Mouse (Mus musculus) forebrain, embryonic 12.5 days (tissue): ENCODE measurements around the gene Slc15a2. TPM values are rescaled to one million over a fixed set of nuclear protein-coding genes. Genes with fewer than 3 reads are reported as not detected.
A peak's percentile ranks its signal among the peaks of the same experiment; 100 is the strongest.

Source experiments
- ATAC-seq: fragments of 200-750 bp; cut with Nextera tagmentation; 2 replicates; pipeline ENCODE4 v1.8.0; 2017; ENCODE audit warnings: moderate TSS enrichment; ENCODE audit not compliant: low FRiP score
- H3K27ac ChIP-seq: fragments of 300-500 bp; sonication (generic); 2 replicates; pipeline ENCODE4 v1.5.1; 2016; ENCODE audit warnings: mild to moderate bottlenecking
- H3K27me3 ChIP-seq: fragments of 300-500 bp; sonication (generic); 2 replicates; pipeline ENCODE4 v1.6.1; 2016; ENCODE audit warnings: mild to moderate bottlenecking
- H3K36me3 ChIP-seq: fragments of 300-500 bp; sonication (generic); replicated peaks from 2 replicates; pipeline ENCODE4 v1.6.1; 2016; ENCODE audit warnings: mild to moderate bottlenecking
- H3K4me1 ChIP-seq: fragments of 300-500 bp; sonication (generic); 2 replicates; pipeline ENCODE4 v1.6.1; 2016
- H3K4me2 ChIP-seq: fragments of 300-500 bp; sonication (generic); 2 replicates; pipeline ENCODE4 v1.6.1; 2016; ENCODE audit warnings: mild to moderate bottlenecking, moderate library complexity
- H3K4me3 ChIP-seq: fragments of 300-500 bp; sonication (generic); replicated peaks from 2 replicates; pipeline ENCODE4 v1.5.1; 2016; ENCODE audit warnings: mild to moderate bottlenecking
- H3K9ac ChIP-seq: fragments of 300-500 bp; sonication (generic); 2 replicates; pipeline ENCODE4 v1.6.1; 2016; ENCODE audit warnings: mild to moderate bottlenecking
- H3K9me3 ChIP-seq: fragments of 300-500 bp; sonication (generic); 2 replicates; pipeline ENCODE4 v1.6.1; 2016
- WGBS: fragments of 180-500 bp; shearing (Covaris S2); methylation state at CpG from one replicate; pipeline ENCODE4 v1.1.7; 2016; 5-methylcytosine and 5-hydroxymethylcytosine counted together
- polyA plus RNA-seq: library from polyadenylated mRNA; unstranded; fragments of >200 nt; fragmentation: Nextera tagmentation; extraction: Ambion mirVana; gene quantifications from 2 replicates; pipeline ENCODE4 v1.2.1, GENCODE M21; 2016

Slc15a2 gene
- polyA plus RNA-seq, 1 experiment from 2014 or later: 4.9 TPM

DNA sequence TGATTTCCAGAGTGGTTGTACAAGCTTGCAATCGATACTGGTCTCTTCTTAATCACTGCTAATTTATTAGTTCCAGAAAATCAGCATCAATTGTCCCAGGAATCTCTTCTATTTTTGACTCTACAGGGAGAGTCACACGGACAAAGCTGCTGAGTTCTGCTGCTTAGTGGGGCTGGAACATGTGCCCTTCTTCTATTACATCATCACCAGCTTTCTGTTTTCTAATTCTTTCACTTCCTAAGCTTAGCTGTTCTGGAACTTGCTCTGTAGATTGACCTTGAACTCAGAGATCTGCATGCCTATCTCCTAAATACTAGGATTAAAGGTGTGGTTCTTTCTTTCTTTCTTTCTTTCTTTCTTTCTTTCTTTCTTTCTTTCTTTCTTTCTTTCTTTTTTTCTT is 13.6 kb upstream of the Slc15a2 start:
- Histone ChIP-seq H3K4me3 (no peak overlapping the region), H3K4me2 (no peak overlapping the region), H3K36me3 (no peaks in the 10 kb centered on the region), H3K4me1 (no peaks in the 10 kb centered on the region), H3K27me3 (no peaks in the 10 kb centered on the region), H3K9ac (no peak overlapping the region), H3K27ac (no peak overlapping the region), H3K9me3 (no peaks in the 10 kb centered on the region)
- WGBS: 87% methylated on average over 2 of the region's 2 CpGs
- ATAC-seq: no peak

DNA sequence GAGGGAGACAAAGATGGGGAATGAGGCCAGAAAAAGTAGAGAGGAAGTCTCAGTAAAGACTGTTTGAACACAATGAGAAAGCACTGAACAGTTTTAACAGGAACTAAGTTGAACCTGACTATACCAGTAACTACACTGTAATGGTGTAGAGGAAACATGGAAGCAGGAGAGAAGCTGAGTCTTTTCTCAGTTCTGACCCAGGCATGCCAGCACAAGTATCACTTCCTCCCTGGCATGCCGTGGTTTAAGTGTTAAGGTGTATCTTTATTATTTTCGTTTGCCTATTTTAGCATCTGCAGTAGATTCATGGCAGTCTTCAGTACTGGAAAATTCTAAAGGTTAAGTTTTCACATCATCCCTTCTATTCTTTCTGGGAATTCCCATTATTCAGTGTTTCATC is 10.2 kb upstream of the Slc15a2 start:
- H3K4me2 ChIP-seq: no peak overlapping the region
- H3K27me3 ChIP-seq: no peaks in the 10 kb centered on the region
- no peaks in the 10 kb centered on the region for H3K4me1 ChIP-seq
- no peak for ATAC-seq
- no peaks in the 10 kb centered on the region for H3K9me3 ChIP-seq
- WGBS: 90% methylated on average over 2 of the region's 2 CpGs
- no peaks in the 10 kb centered on the region for H3K36me3 ChIP-seq
- no peak overlapping the region for H3K27ac ChIP-seq
- no peak overlapping the region for H3K9ac ChIP-seq
- no peak overlapping the region for H3K4me3 ChIP-seq

DNA sequence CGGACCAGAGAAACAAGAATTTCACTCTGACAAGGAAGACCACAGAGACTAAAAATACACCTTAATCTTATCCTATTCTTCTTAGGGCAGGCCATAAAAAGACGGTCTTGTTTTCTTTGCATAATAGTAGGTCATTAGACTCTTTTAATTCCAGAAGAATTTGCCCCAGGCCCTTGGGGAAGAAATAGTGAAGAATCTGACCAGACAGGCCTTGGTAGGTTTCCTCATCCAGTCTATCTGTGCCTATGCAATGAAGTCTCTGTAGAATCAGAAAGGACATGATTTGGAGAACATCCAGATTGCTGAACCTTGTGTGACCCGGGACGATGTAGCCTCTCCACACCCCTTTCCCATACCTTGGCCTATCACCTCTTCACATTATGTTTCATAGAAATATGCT is 5.4 kb upstream of the Slc15a2 start:
- no peaks in the 10 kb centered on the region for H3K36me3 ChIP-seq
- no peak for ATAC-seq
- 87% methylated on average over 4 of the region's 4 CpGs for WGBS

DNA sequence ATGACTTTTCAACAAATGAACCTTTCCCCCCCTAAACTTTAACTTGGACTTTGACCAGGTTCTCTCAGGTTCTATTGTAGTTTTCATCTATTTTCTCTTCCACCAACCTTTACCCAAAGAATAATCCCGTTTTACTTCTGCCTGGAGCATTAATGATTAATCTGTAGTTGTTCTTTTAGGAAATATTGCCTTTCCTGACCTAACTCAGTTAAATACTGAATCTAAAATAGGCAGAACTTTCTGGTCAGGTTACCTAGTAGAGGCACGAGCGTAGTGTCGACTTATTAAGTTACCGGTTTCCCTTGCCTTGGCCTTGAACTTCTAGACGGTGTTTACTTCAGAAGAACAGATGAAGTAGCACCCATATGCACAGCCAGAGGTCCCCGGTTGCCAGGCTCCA is 1.7 kb upstream of the Slc15a2 start:
- WGBS: 93% methylated on average over 7 of the region's 7 CpGs
- Histone ChIP-seq H3K4me2 (no peak overlapping the region), H3K36me3 (no peaks in the 10 kb centered on the region), H3K4me1 (peaks cover 6% of the 10 kb centered on the region; the same call in 1 of the 2 replicates), H3K27me3 (no peaks in the 10 kb centered on the region), H3K27ac (no peak overlapping the region), H3K9ac (no peak overlapping the region), H3K9me3 (no peaks in the 10 kb centered on the region), H3K4me3 (no peak overlapping the region)
- no peak for ATAC-seq

More for the DNA sequence above, 5.4 kb upstream of the Slc15a2 start:
- no peaks in the 10 kb centered on the region for H3K4me1 ChIP-seq
- no peak overlapping the region for H3K27ac ChIP-seq
- H3K9ac ChIP-seq: no peak overlapping the region
- no peak overlapping the region for H3K4me3 ChIP-seq
- no peaks in the 10 kb centered on the region for H3K9me3 ChIP-seq
- H3K4me2 ChIP-seq: no peak overlapping the region
- H3K27me3 ChIP-seq: no peaks in the 10 kb centered on the region

DNA sequence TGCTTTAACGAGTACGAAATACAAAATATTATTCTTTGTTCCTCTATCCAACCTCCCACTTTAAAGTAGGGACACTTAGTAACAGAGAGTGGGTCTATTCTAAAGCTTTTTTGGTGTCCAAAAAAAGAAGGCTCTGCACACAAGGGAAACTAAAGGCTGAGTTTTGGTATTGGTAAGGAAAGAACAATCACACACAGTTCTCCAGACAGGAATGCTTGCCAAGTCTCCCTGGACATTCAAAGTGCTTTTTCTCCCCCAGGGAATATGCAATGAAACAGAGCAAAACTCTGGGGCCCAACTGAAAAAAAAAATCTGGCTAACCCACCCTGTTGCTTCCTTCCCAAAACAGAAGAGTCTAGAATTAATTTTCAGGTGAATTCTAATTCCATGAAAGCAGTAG is 616 bp downstream of the Slc15a2 start:
- Histone ChIP-seq H3K27ac (0 out of 2 replicates have a peak overlapping the region, but pooled peaks have one; percentile 6), H3K27me3 (no peaks in the 10 kb centered on the region), H3K4me3 (no peak overlapping the region), H3K4me2 (peak overlapping the region; percentile 26; the same call in 1 of the 2 replicates), H3K9ac (no peak overlapping the region), H3K9me3 (no peaks in the 10 kb centered on the region), H3K4me1 (peaks cover 6% of the 10 kb centered on the region; the same call in 1 of the 2 replicates), H3K36me3 (no peaks in the 10 kb centered on the region)
- 84% methylated on average over 2 of the region's 2 CpGs for WGBS
- ATAC-seq: no peak

DNA sequence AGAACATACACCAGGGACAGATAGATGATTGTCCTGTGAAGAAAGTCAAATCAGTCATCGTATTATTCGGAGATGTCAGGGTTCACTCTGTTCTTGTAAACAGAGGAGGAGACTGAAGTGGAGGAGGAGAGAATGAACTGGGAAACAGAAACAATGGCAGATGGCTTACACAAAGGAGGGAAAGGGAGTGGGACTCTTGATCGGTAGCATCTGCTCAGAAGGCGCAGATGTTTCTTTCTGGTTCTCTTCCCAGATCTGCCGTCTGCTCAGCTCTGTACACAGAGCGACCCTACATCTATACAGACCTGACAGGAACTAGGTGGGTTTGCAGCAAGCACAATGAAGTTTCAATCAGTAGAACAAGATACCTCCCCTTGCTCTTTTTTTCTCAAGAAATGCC is 9.1 kb downstream of the Slc15a2 start:
- Histone ChIP-seq H3K36me3 (no peaks in the 10 kb centered on the region), H3K9me3 (no peaks in the 10 kb centered on the region), H3K4me2 (no peak overlapping the region), H3K27ac (no peak overlapping the region), H3K27me3 (no peaks in the 10 kb centered on the region), H3K4me1 (no peaks in the 10 kb centered on the region), H3K4me3 (no peak overlapping the region), H3K9ac (no peak overlapping the region)
- WGBS: 84% methylated on average over 6 of the region's 6 CpGs
- no peak for ATAC-seq

DNA sequence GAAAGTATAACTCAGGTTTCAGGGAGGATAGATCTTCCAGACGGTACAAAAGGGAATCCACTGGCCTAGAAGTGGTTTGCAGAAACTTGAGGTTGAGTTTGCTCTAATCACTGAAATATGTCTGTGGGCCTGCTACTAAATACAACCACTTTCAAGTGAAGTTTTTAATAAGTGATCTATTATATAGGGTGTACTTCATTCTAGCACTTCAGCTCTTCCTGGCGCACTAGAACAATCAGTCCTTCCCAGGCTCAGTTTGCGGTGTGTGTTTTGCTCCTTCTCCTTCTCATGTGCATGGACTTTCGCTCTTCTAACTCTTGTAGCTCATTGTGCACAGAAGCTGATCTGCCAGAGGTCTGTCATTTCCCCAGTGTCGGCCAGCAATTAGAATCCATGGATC is 11.8 kb downstream of the Slc15a2 start:
- no peak for ATAC-seq
- H3K27me3 ChIP-seq: no peaks in the 10 kb centered on the region
- WGBS: 92% methylated on average over 5 of the region's 5 CpGs

DNA sequence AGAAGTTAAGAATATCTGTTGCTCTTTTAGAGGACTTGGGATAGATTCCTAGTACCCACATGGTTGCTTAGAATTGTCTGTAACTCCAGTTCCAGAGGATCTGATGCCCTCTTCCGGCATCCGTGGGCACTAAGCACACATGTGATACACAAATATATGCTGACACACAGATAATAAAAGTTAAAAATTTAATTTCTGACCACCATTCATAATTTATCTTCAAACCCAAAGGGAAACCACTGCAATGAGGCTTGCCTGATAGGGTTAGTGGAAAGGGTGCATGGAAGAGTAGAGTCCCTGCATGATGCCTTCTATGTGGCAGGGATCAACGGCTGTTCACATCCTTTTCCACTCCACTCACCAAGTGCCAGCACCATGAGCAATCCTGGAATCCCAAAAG is 13.1 kb downstream of the Slc15a2 start:
- Histone ChIP-seq H3K27me3 (no peaks in the 10 kb centered on the region), H3K4me1 (no peaks in the 10 kb centered on the region), H3K9ac (no peak overlapping the region), H3K4me2 (no peak overlapping the region), H3K36me3 (no peaks in the 10 kb centered on the region), H3K27ac (no peak overlapping the region), H3K4me3 (no peak overlapping the region), H3K9me3 (no peaks in the 10 kb centered on the region)
- 85% methylated on average over 3 of the region's 3 CpGs for WGBS
- ATAC-seq: no peak

More for the DNA sequence above, 11.8 kb downstream of the Slc15a2 start:
- Histone ChIP-seq H3K4me2 (no peak overlapping the region), H3K36me3 (no peaks in the 10 kb centered on the region), H3K4me1 (no peaks in the 10 kb centered on the region), H3K27ac (no peak overlapping the region), H3K4me3 (no peak overlapping the region), H3K9ac (no peak overlapping the region), H3K9me3 (no peaks in the 10 kb centered on the region)

DNA sequence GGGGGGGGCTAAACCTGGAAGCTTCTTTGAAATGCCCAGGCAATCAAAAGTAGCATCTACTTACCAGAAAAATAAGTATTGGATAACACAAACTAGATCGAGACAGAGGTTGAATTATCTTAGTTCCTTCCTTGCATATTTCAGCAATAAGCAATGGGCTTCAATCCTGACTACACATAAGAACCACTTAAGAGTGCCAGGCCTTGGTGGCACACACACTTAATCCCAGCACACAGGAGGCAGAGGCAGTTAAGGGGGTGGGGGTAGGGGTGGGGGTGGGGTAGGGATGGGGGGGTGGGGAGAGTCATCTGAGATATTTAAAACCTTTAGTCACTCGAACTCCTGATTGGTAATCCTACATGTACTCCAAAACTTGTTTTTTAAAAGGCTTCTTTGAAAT is 13.5 kb downstream of the Slc15a2 start:
- Histone ChIP-seq H3K4me1 (no peaks in the 10 kb centered on the region), H3K27ac (no peak overlapping the region), H3K4me3 (no peak overlapping the region), H3K9ac (no peak overlapping the region), H3K9me3 (no peaks in the 10 kb centered on the region), H3K4me2 (no peak overlapping the region), H3K27me3 (no peaks in the 10 kb centered on the region), H3K36me3 (no peaks in the 10 kb centered on the region)
- WGBS: 50% methylated on average over 2 of the region's 2 CpGs
- ATAC-seq: no peak

DNA sequence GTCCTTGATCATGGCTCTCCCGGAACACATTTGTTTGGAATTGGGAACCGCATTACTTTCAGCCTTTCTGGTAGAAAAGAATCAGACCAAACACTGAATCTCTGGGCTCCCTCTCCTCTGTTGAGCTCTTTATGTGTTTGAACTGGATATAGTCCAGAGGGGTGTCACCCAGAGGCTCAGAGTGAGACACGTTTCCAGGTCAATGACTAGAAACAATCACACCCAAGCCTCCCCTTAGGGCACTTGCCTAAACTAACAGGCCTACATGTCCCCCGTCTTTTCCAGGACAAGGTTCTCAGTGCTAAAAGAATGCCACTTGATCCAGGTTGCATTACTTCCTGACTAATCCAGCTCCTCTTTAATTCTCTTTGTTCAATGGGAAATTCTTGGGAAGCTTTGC is 13.9 kb downstream of the Slc15a2 start:
- H3K9me3 ChIP-seq: no peaks in the 10 kb centered on the region
- H3K36me3 ChIP-seq: no peaks in the 10 kb centered on the region
- no peaks in the 10 kb centered on the region for H3K4me1 ChIP-seq
- H3K27me3 ChIP-seq: no peaks in the 10 kb centered on the region
- no peak overlapping the region for H3K4me2 ChIP-seq
- no peak overlapping the region for H3K9ac ChIP-seq
- H3K4me3 ChIP-seq: no peak overlapping the region
- no peak for ATAC-seq
- H3K27ac ChIP-seq: no peak overlapping the region
- 18% methylated on average over 4 of the region's 4 CpGs for WGBS

DNA sequence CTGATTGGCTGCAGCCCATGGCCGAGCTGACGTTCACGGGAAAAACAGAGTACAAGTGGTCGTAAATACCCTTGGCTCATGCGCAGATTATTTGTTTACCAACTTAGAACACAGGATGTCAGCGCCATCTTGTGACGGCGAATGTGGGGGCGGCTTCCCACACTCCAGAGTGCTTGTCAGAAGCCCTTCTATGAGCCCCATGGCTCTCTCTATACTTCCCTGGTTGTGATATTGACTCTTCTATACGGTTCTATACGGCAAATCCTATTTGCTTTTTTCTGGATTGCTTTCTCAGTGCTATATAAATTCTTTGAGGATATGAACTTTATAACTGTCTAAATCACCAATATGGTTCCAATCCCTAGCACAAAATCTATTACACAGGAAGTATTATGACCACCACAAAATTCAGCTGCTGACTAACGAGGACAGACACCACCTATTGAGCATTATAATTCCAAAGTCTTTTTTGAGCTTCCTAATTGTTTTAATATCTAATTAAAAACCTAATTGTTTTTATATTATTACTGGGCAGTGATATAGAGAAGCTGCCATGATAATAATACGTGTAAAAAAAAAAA is 14.5 kb downstream of the Slc15a2 start:
- no peak for ATAC-seq
- Histone ChIP-seq H3K9ac (no peak overlapping the region), H3K27ac (no peak overlapping the region), H3K4me3 (no peak overlapping the region), H3K27me3 (no peaks in the 10 kb centered on the region), H3K9me3 (no peaks in the 10 kb centered on the region), H3K4me2 (no peak overlapping the region), H3K4me1 (no peaks in the 10 kb centered on the region), H3K36me3 (no peaks in the 10 kb centered on the region)
- WGBS: 69% methylated on average over 9 of the region's 13 CpGs

DNA sequence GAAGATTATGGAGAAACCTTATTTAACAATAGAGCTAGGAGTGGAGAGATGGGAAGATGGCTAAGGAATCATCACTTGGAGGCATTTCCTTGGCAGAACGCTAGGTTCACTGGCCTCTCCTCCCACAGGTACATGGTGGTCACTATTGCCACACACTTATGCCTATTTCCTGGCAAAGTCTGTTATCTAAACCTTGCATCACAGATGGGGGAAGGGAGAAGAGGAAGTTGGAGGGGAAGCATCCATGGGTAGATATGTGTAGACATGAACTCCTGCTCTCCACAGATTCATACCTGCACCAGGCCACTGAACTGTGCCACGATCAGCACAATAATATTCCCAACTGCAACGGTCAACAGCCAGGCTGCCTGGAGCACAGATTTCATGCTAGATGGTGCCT is 32.8 kb downstream of the Slc15a2 start:
- 93% methylated on average over 3 of the region's 3 CpGs for WGBS
- Histone ChIP-seq H3K27ac (no peak overlapping the region), H3K9me3 (no peaks in the 10 kb centered on the region), H3K4me2 (no peak overlapping the region), H3K36me3 (no peaks in the 10 kb centered on the region), H3K4me1 (no peaks in the 10 kb centered on the region), H3K4me3 (no peak overlapping the region), H3K27me3 (no peaks in the 10 kb centered on the region), H3K9ac (no peak overlapping the region)
- no peak for ATAC-seq

DNA sequence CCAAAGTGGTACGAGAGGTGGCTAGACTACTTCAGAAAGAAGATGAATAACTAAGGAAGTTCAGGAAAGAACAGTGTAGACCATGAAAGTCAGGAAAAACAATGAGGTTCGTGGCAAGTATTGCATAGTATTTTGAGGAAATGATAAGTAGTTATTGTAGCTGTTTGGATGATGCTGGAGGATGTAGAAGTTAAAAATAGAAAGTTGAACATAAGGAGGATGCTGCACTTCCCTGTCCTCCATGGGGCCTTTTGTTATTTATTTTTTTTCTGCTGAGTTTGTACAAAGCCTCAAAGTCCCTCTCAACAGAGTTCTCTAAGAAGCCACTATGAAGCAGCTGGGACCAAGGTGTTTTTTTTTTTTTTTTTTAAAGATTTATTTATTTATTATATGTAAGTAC is 37.0 kb downstream of the Slc15a2 start:
- no peak overlapping the region for H3K4me2 ChIP-seq
- no peak overlapping the region for H3K9ac ChIP-seq
- H3K9me3 ChIP-seq: no peaks in the 10 kb centered on the region
- H3K4me1 ChIP-seq: no peaks in the 10 kb centered on the region
- H3K27ac ChIP-seq: no peak overlapping the region
- no peak for ATAC-seq
- WGBS: 76% methylated on average over 2 of the region's 2 CpGs
- H3K27me3 ChIP-seq: no peaks in the 10 kb centered on the region
- no peaks in the 10 kb centered on the region for H3K36me3 ChIP-seq
- no peak overlapping the region for H3K4me3 ChIP-seq
